Mouse (Mus musculus) G1E (cell line): ENCODE measurements around the gene Rasl11a. TPM values are rescaled to one million over a fixed set of nuclear protein-coding genes. Genes with fewer than 3 reads are reported as not detected.
A peak's percentile ranks its signal among the peaks of the same experiment; 100 is the strongest.

ENCODE experiments used
- ATAC-seq: 2 replicates; pipeline ENCODE4 v1.8.0; 2016; ENCODE audit warnings: mild to moderate bottlenecking; ENCODE audit not compliant: insufficient number of reproducible peaks, poor library complexity, low FRiP score, severe bottlenecking; ENCODE audit errors: extremely low read depth
- DNase-seq: peaks from one replicate; pipeline ENCODE4 v3.0.0; 2012; ENCODE audit warnings: low spot score
- H3K27me3 ChIP-seq: 2 replicates; pipeline ENCODE4 v1.6.1; 2012; ENCODE audit warnings: mild to moderate bottlenecking, low read length, inconsistent platforms; ENCODE audit not compliant: insufficient read depth
- H3K36me3 ChIP-seq: replicated peaks from 2 replicates; pipeline ENCODE3; 2012; ENCODE audit warnings: mild to moderate bottlenecking, inconsistent platforms
- H3K4me1 ChIP-seq: 2 replicates; pipeline ENCODE4 v1.6.1; 2012; ENCODE audit warnings: low read depth, low read length, inconsistent platforms, mixed read lengths; ENCODE audit not compliant: insufficient read depth
- H3K4me3 ChIP-seq: 2 replicates; pipeline ENCODE4 v1.5.1; 2012; ENCODE audit warnings: low read depth, mild to moderate bottlenecking, inconsistent platforms, low read length, moderate library complexity, mixed read lengths
- H3K9me3 ChIP-seq: replicated peaks from 2 replicates; pipeline ENCODE4 v1.6.1; 2012; ENCODE audit warnings: inconsistent platforms
- CTCF ChIP-seq: IDR thresholded peaks from 2 replicates; pipeline ENCODE4 v1.5.1; 2012; ENCODE audit warnings: low read depth, low read length, inconsistent platforms, mixed read lengths
- GATA1 ChIP-seq: IDR thresholded peaks from 2 replicates; pipeline ENCODE4 v1.6.1; 2012; ENCODE audit warnings: borderline replicate concordance, low read length, inconsistent platforms, mixed read lengths
- GATA2 ChIP-seq: IDR thresholded peaks from 2 replicates; pipeline ENCODE4 v1.6.1; 2012; ENCODE audit warnings: low read depth, low read length, inconsistent platforms, borderline replicate concordance
- POLR2AphosphoS5 ChIP-seq: IDR thresholded peaks from 2 replicates; pipeline ENCODE4 v1.6.1; 2012; ENCODE audit warnings: low read depth, low read length, inconsistent platforms; ENCODE audit not compliant: insufficient replicate concordance
- TAL1 ChIP-seq: conservative IDR thresholded peaks from 2 replicates; pipeline ENCODE4 v1.6.1; 2012; ENCODE audit warnings: low read depth, low read length, inconsistent platforms, mixed read lengths
- polyA plus RNA-seq: library from polyadenylated mRNA; stranded (reverse); fragments of >175 nt; gene quantifications from 2 replicates; pipeline ENCODE4 v1.2.3, GENCODE M21; 2012
- total RNA-seq, 2 experiments: library from RNA; stranded (forward) in 1 of 2; stranded (reverse) in 1 of 2; fragments of 200-1000 nt in 1 of 2; fragments of >200 nt in 1 of 2; fragmentation: Nextera tagmentation in 1 of 2; gene quantifications; 2 replicates each; pipeline ENCODE4 v1.2.3; 2014 to 2017

Rasl11a gene
- total and polyA plus RNA-seq, 3 experiments, result 19.7 to 139 (median 86.7) TPM

DNA sequence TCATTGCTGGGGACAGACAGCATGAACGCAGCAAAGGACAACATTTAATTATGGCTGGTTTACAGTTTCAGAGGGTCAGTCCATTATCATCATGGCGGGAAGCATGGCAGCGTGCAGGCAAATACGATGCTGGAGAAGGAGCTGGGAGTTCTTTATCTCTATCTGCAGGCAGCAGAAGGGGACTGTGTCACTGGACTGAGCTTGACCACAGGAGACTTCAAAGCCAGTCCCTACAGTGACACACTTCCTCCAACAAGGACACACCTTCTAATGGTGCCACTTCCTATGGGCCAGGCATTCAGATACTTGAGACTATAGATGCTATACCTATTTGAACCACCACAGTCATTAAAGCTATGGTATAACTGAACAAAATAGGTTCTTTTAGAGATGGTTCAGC, 29.5 kb upstream of the Rasl11a start:
- H3K4me1 ChIP-seq, result peaks cover 14% of the 10 kb centered on the region
- DNase-seq (no peak), ATAC-seq (no peak)
- H3K4me3 ChIP-seq, result no peak overlapping the region
- peaks cover 2% of the 10 kb centered on the region; the same call in 1 of the 2 replicates for H3K9me3 ChIP-seq
- no peaks in the 10 kb centered on the region for H3K27me3 ChIP-seq
- H3K36me3 ChIP-seq, result no peaks in the 10 kb centered on the region
- no peak for TF ChIP-seq TAL1
- no peak for TF ChIP-seq POLR2AphosphoS5
- TF ChIP-seq GATA1, result no peak
- TF ChIP-seq GATA2, result no peak
- no peak for TF ChIP-seq CTCF

DNA sequence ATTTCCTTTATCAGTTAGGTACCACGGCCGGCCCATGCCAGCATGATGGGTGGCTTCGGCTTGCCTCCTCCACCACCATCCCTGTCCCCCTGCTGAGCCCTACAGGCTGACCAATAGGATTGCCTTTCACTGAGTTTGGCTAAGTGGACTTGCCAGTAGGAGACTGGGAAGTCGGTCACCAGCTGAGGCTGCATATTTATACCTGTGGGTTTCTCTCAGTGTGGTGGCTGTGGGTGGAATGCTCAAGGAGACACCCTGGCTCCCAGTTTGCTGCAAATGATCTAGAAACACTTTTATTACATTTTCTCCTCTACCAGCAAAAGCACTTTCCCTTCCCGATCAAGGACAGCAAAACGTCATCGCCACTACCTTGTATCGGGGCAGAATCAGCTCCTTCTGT, 27.3 kb upstream of the Rasl11a start:
- ATAC-seq, result no peak
- DNase-seq, result no peak
- H3K9me3 ChIP-seq, result no peaks in the 10 kb centered on the region; the same call in 1 of the 2 replicates
- no peak overlapping the region for H3K4me3 ChIP-seq
- H3K4me1 ChIP-seq, result peaks cover 16% of the 10 kb centered on the region
- no peaks in the 10 kb centered on the region for H3K36me3 ChIP-seq
- TF ChIP-seq GATA2 (no peak), POLR2AphosphoS5 (no peak), GATA1 (no peak), CTCF (no peak), TAL1 (no peak)
- no peaks in the 10 kb centered on the region for H3K27me3 ChIP-seq

DNA sequence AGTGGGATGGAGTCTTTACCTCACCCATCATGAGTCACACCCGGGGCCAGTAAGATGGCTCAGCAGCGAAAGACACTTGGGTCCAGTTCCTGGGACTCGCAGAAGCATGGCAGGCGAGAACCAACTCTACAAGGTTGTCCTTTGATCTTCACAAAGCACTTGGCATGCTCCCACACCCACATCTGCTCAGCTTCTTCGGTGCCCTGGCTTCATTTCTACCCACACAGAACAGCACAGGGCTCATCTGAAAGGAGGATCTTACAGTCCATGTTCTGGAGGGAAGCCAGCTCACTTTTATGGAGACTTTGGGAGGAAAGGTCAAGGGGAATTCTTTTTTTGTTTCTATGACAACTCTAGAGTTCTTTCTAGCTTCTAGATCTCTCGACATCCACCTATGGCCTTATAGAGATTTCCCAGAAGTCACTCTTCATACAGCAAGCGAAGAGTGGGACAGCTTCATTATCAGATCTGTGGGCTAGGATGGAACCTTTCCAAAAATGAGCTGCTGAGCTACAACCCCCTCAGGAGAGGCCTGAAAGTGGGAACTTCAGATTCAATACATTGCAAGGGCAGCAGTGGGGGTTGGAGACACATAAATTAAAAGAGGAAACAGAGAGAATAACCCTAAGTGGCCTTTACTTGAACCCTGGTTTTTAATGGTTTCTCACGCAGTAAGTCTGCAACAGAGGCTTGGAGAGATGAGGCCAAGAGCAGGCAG, 25.8 kb upstream of the Rasl11a start:
- Histone ChIP-seq H3K4me3 (no peak overlapping the region), H3K36me3 (no peaks in the 10 kb centered on the region), H3K27me3 (no peaks in the 10 kb centered on the region), H3K4me1 (peaks cover 22% of the 10 kb centered on the region), H3K9me3 (no peaks in the 10 kb centered on the region; the same call in 1 of the 2 replicates)
- DNase-seq (no peak), ATAC-seq (no peak)
- TF ChIP-seq CTCF, result no peak
- TF ChIP-seq GATA2, result no peak
- TF ChIP-seq TAL1, result no peak
- no peak for TF ChIP-seq GATA1
- TF ChIP-seq POLR2AphosphoS5, result no peak

DNA sequence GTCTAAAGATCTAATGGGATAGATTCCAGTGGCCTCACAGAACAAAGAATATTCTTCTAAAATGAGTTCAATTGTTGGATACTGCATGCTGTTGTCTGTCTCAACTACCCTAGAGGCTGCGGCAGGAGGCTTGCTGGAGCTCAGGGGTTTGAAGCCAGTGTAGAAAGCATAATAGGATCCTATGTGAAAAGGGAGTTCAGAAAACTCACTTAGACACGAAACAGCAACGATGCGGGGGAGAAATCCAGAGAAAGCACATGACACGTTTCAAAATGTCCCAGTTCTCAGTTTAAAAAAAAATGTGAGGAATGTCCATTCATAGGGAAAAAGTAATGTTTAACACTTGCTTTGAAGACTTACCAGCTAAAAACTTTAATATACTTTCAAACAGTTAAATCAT, 21.9 kb upstream of the Rasl11a start:
- no peak overlapping the region for H3K4me3 ChIP-seq
- no peaks in the 10 kb centered on the region for H3K36me3 ChIP-seq
- ATAC-seq (no peak), DNase-seq (no peak)
- H3K4me1 ChIP-seq, result peaks cover 35% of the 10 kb centered on the region
- TF ChIP-seq GATA1 (no peak), GATA2 (no peak), CTCF (no peak), TAL1 (no peak)
- H3K9me3 ChIP-seq, result no peaks in the 10 kb centered on the region
- H3K27me3 ChIP-seq, result no peaks in the 10 kb centered on the region

DNA sequence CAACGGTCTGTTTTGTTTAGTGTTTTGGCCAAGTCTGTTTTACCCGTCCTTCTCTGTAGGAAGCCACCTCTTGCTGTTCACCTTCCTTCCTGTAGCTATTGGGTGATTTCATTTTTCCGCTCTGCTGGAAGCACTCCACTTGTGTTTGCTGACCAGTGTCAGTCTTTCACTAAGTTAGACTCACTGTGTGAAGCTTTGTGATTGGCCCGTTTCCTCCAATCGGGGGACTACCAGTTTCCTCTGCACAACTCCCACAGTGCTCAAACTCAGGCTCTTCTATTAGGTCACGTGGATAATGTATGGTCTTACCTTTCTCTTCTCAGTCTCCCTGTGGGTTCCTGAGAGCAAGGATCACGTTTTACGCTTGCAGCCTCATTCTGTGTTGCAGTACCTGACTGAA, 15.3 kb upstream of the Rasl11a start:
- Histone ChIP-seq H3K4me1 (peaks cover 44% of the 10 kb centered on the region), H3K4me3 (peak overlapping the region; percentile 64), H3K27me3 (no peaks in the 10 kb centered on the region), H3K36me3 (peaks cover 8% of the 10 kb centered on the region), H3K9me3 (no peaks in the 10 kb centered on the region)
- peak; percentile 65 for ATAC-seq
- TF ChIP-seq POLR2AphosphoS5 (no peak), GATA2 (no peak), TAL1 (no peak), GATA1 (no peak), CTCF (no peak)
- DNase-seq, result peak; percentile 67

DNA sequence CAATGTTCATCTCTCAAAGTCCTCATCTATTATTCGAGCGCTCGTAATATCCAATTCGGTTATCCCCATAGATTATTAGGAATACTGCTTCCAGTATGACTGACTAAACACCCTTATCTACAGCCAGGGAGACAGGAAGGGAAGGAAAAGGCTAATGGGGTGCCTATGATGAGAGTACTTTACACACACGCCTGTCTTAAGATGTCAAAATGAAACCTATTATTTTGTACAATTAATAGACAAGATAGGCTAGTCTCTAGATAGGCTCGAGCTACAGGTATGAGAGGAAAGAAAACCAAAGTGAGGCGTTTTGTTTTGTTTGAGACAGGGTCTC, 12.5 kb upstream of the Rasl11a start:
- peaks cover 54% of the 10 kb centered on the region for H3K4me1 ChIP-seq
- DNase-seq (no peak), ATAC-seq (no peak)
- no peaks in the 10 kb centered on the region for H3K27me3 ChIP-seq
- peak overlapping the region; percentile 86 for H3K4me3 ChIP-seq
- peaks cover 37% of the 10 kb centered on the region for H3K36me3 ChIP-seq
- no peaks in the 10 kb centered on the region for H3K9me3 ChIP-seq
- TF ChIP-seq GATA2 (no peak), CTCF (no peak), GATA1 (no peak)
